Mouse (Mus musculus) ES-Bruce4 (cell line): ENCODE results near the gene Dll3. TPM values are rescaled to one million over a fixed set of nuclear protein-coding genes. Genes with fewer than 3 reads are reported as not detected.
"Not testable (repeated sequence)": the region's sequence is repeated elsewhere in the genome, so short reads cannot be mapped to it uniquely, and the experiment has no call there.

Source experiments
- H3K27ac ChIP-seq: 2 replicates; pipeline ENCODE4 v1.5.1; 2012; ENCODE audit warnings: low read length, inconsistent platforms; ENCODE audit not compliant: insufficient read depth
- H3K27me3 ChIP-seq: 2 replicates; pipeline ENCODE4 v1.6.1; 2012; ENCODE audit warnings: mild to moderate bottlenecking, low read length, inconsistent platforms; ENCODE audit not compliant: control insufficient read depth, poor library complexity, insufficient read depth, severe bottlenecking
- H3K36me3 ChIP-seq: 2 replicates; pipeline ENCODE4 v1.6.1; 2012; ENCODE audit warnings: inconsistent platforms, mild to moderate bottlenecking, low read length, moderate library complexity; ENCODE audit not compliant: control insufficient read depth, poor library complexity, insufficient read depth, severe bottlenecking
- H3K4me1 ChIP-seq: one replicate; pipeline ENCODE4 v1.8.1; 2011; ENCODE audit warnings: low read length; ENCODE audit not compliant: control insufficient read depth, insufficient read depth
- H3K4me3 ChIP-seq: 2 replicates; pipeline ENCODE4 v1.5.1; 2011; ENCODE audit warnings: low read depth, mild to moderate bottlenecking, low read length
- H3K9ac ChIP-seq: 2 replicates; pipeline ENCODE4 v1.6.1; 2012; ENCODE audit warnings: low read depth, mild to moderate bottlenecking, inconsistent platforms; ENCODE audit not compliant: poor library complexity, severe bottlenecking
- H3K9me3 ChIP-seq: replicated peaks from 2 replicates; pipeline ENCODE4 v1.6.1; 2012; ENCODE audit warnings: mild to moderate bottlenecking, low read length, inconsistent platforms; ENCODE audit not compliant: control insufficient read depth, poor library complexity, insufficient read depth, severe bottlenecking
- CTCF ChIP-seq: IDR thresholded peaks from one replicate; pipeline ENCODE4 v1.8.1; 2011; ENCODE audit warnings: low read depth, low read length
- EP300 ChIP-seq: IDR thresholded peaks from 2 replicates; pipeline ENCODE4 v1.6.1; 2011; ENCODE audit warnings: low read depth, low read length; ENCODE audit not compliant: insufficient read depth
- POLR2A ChIP-seq: IDR thresholded peaks from one replicate; pipeline ENCODE4 v1.8.1; 2011; ENCODE audit warnings: low read length; ENCODE audit not compliant: insufficient read depth
- polyA plus RNA-seq: library from polyadenylated mRNA; stranded (reverse); fragments of >200 nt; gene quantifications from 2 replicates; pipeline ENCODE4 v1.2.4, GENCODE M21; 2011; ENCODE audit warnings: low read depth; ENCODE audit not compliant: missing spikeins, insufficient read depth, insufficient read length

Dll3 gene
- polyA plus RNA-seq, 1 experiment = 10.5 TPM

DNA sequence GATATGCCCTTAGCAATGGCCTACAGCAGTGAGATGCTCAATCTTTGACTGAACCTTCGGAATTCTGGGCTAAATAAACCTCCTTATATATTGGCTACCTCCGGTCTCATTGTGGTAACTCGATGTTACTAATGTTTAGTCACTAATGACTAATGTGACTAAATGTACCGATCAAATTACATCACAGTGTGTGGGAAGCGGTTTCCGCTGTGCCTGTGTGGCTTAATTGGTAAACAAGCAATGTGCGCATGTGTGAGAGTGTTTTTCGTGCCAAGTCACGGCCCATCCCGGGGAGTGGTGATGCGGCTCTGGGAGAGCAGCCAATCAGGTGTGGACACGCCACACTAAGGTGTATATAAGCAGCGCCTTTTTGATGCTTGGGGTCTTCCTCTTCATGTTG, 36.6 kb downstream of the Dll3 start:
- no peaks in the 10 kb centered on the region for H3K27me3 ChIP-seq
- TF ChIP-seq EP300 (no peak), POLR2A (no peak), CTCF (no peak)

DNA sequence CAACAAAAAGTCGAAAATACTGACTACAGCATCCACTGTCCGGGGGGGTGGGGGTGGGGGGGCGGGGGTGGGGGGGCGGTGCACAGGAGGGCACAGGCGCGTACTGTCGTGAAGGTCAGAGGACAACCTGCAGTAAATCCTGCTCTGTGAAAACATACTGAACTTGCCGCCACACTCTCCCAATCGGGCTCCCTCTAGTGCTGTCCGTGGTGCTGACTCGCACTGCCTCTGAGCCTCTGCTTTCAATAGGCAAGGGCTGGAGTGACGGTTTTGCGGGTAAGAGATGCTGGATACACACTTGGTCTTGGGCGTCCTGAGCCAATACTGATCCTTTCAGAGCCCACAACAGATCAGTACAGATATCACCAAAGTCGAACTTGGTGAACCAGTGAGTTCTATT, 38.3 kb downstream of the Dll3 start:
- Histone ChIP-seq H3K9ac (no peak overlapping the region), H3K36me3 (no peaks in the 10 kb centered on the region), H3K27ac (no peak overlapping the region), H3K4me3 (no peak overlapping the region), H3K27me3 (no peaks in the 10 kb centered on the region), H3K9me3 (no peaks in the 10 kb centered on the region), H3K4me1 (no peaks in the 10 kb centered on the region)
- TF ChIP-seq CTCF = no peak
- TF ChIP-seq EP300 = no peak
- TF ChIP-seq POLR2A = no peak

More for the DNA sequence above, 36.6 kb downstream of the Dll3 start:
- H3K36me3 ChIP-seq = no peaks in the 10 kb centered on the region
- H3K4me1 ChIP-seq = no peaks in the 10 kb centered on the region
- no peak overlapping the region for H3K9ac ChIP-seq
- H3K4me3 ChIP-seq = no peak overlapping the region
- H3K27ac ChIP-seq = no peak overlapping the region
- H3K9me3 ChIP-seq = no peaks in the 10 kb centered on the region

GRCm38 (mm10) chr7:28262861-28263260, 39.2 kb downstream of the Dll3 start:
- Histone ChIP-seq H3K36me3 (no peaks in the 10 kb centered on the region), H3K27me3 (no peaks in the 10 kb centered on the region), H3K4me1 (no peaks in the 10 kb centered on the region), H3K4me3 (no peak overlapping the region), H3K9me3 (no peaks in the 10 kb centered on the region), H3K9ac (no peak overlapping the region), H3K27ac (no peak overlapping the region)
- TF ChIP-seq CTCF (no peak), POLR2A (no peak), EP300 (no peak)

GRCm38 (mm10) chr7:28255476-28255875, 46.6 kb downstream of the Dll3 start:
- H3K27me3 ChIP-seq = no peaks in the 10 kb centered on the region
- H3K4me3 ChIP-seq = no peak overlapping the region

DNA sequence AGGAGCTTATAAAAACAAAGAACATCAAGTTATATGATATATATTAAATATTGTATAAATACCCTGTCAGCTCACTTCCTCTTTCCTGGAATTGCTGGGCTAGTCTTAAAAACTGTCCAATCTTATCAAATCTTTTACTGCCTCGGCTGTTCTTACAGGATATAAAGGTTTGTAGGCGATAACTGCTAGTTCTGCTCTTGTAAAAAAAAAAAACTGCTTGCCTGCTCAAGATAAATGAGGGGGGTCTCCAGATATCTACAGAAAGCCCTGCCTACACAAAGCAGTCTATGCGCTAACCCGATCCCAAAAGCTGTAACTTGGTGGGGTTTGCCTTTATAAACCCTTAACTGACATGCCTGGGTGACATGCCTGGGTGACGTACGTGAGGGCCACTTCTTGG, 47.4 kb downstream of the Dll3 start:
- no peak for TF ChIP-seq CTCF
- no peak for TF ChIP-seq POLR2A
- no peak for TF ChIP-seq EP300
- no peaks in the 10 kb centered on the region for H3K27me3 ChIP-seq
- H3K36me3 ChIP-seq = no peaks in the 10 kb centered on the region
- no peak overlapping the region for H3K4me3 ChIP-seq
- no peak overlapping the region for H3K27ac ChIP-seq
- H3K9ac ChIP-seq = no peak overlapping the region
- no peaks in the 10 kb centered on the region for H3K9me3 ChIP-seq
- no peaks in the 10 kb centered on the region for H3K4me1 ChIP-seq

More at GRCm38 (mm10) chr7:28255476-28255875, 46.6 kb downstream of the Dll3 start:
- Histone ChIP-seq H3K9me3 (no peaks in the 10 kb centered on the region), H3K4me1 (no peaks in the 10 kb centered on the region), H3K27ac (no peak overlapping the region), H3K36me3 (no peaks in the 10 kb centered on the region), H3K9ac (no peak overlapping the region)
- TF ChIP-seq POLR2A (no peak), CTCF (peak; percentile 57), EP300 (no peak)

DNA sequence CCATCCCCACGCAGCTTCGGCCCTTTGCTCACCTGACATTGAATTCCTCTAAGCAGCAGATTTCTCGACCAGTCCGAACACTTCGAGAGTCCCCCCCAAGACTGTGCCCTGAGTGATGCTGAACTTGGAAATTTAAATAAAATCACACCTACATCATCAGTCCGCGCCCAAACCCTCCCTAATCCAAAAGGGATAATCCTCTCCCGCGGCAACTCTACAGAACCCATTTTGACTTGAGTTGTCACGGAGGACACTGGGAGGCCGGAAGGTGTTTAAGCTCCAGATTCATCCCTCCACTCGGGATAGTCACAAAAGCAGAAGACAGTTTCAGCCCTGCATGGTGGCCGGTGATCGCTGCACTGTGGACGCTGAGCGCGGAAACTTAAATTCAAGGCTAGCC, 50.1 kb downstream of the Dll3 start:
- no peaks in the 10 kb centered on the region for H3K27me3 ChIP-seq
- no peak overlapping the region for H3K4me3 ChIP-seq
- no peaks in the 10 kb centered on the region for H3K36me3 ChIP-seq
- H3K9me3 ChIP-seq = no peaks in the 10 kb centered on the region
- H3K4me1 ChIP-seq = no peaks in the 10 kb centered on the region
- H3K9ac ChIP-seq = no peak overlapping the region
- H3K27ac ChIP-seq = no peak overlapping the region
- TF ChIP-seq EP300 (no peak), CTCF (no peak), POLR2A (no peak)

GRCm38 (mm10) chr7:28248957-28249356, 53.1 kb downstream of the Dll3 start:
- H3K27ac ChIP-seq = no peak overlapping the region
- H3K4me1 ChIP-seq = no peaks in the 10 kb centered on the region
- TF ChIP-seq CTCF = peak; percentile 32
- no peak for TF ChIP-seq EP300
- TF ChIP-seq POLR2A = no peak
- H3K36me3 ChIP-seq = no peaks in the 10 kb centered on the region
- no peak overlapping the region for H3K9ac ChIP-seq
- H3K4me3 ChIP-seq = no peak overlapping the region
- H3K27me3 ChIP-seq = no peaks in the 10 kb centered on the region
- H3K9me3 ChIP-seq = no peaks in the 10 kb centered on the region

DNA sequence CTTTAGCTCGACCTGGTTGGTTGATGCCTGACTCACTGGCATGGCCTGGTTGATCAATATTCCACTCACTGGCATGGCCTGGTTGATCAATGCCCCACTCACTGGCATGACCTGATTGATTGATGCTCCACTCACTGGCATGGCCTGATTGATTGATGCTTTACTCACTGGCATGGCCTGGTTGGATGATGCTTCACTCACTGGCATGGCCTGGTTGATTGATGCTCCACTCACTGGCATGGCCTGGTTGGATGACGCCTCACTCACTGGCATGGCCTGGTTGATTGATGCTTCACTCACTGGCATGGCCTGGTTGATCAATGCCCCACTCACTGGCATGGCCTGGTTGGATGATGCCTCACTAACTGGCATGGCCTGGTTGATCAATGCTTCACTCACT, 58.1 kb downstream of the Dll3 start:
- H3K4me3 ChIP-seq, H3K4me1 ChIP-seq, H3K27ac ChIP-seq, H3K36me3 ChIP-seq, H3K27me3 ChIP-seq, H3K9ac ChIP-seq, H3K9me3 ChIP-seq: not testable (repeated sequence)
